Mouse (Mus musculus): Measurements from ENCODE around the gene Ide.

Gene Ide

DNA sequence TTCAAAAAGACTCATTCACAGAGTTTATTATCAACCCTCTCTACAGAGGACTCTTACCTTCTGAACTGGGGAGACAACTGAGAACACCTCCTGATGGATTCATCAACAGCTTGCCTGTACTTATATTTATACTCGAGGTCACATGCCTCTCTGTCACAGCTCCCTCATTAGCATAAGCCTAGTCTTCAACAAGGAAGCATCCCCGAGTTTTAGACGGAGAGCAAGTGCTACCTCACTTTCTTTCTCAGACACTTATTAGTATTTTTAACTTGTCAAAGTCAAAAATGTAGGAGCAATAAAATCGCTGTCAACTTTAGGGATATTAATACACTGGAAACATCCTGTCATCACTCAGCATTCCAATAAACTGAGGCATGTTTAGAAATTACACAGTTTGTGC lies at the start of gene Ide:
Ide (minus strand) TSS at position 101 of the 400 bp plus-strand sequence.
- DNase-seq (ENCODE audit: low spot score): no peak

DNA sequence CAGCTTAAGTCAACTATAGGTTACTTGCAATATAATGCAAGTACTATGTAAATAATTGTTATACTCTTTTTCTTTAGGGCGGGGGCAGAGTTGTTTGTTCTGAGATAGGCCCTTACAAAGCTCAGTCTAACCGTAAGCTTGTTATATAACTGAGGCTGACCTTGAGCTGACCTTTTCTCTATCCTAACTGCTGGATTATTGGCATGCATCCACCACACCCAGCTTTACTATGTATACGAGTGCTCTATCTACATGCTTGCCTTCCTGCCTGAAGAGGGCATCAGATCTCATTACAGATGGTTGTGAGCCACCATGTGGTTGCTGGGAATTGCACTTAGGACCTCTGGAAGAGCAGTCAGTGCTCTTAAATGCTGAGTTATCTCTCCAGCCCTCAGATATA lies 48.5 kb upstream of the Ide start:
- no peak for DNase-seq (ENCODE audit: low spot score)

DNA sequence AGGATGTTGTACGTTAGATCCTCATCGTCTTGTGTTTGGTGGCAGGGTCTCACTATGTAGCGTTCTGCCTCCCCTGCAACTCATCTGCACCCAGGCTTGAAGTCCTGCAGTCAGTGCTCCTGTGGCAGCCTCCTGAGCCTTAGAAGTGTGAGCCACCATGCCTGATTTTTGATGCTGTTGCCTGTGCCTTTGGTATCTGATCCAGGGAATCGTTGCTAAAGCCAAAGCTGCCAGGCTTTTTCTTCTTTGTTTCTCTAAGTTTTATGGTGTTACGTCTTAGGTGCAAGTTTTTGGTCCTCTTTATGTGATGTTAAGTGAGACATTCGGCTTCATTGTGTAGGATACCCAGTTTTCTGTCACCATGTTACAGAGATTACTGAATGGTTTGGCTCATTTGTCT lies 41.2 kb upstream of the Ide start:
- DNase-seq (ENCODE audit: low spot score): no peak

DNA sequence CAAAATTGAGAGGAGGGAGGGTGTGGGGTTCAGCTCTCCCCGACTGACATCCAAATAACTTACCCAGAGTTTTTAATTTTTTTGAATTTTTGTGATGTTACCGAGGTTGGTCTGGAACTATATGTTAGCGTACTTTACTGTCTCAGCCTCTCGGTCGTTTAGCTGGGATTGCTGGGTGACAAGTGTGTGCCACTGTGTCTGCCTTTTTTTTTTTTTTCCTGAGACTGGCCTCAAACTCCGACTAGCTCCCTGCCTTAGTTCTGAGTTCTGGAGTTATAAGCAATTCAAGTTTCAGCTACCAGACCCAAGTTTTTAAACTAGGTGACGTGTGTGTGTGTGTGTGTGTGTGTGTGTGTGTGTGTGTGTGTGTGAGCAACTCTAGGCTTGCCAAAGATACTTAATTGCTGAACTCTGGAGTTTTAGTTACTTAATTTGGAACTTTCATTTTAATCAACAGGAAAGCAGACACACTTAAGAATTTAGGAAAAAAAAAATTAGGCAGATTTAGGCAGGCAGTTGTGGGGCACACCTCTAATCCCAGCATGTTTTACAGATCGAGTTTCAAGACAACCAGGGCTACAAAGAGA lies 39.8 kb upstream of the Ide start:
- DNase-seq (ENCODE audit: low spot score): no peak

DNA sequence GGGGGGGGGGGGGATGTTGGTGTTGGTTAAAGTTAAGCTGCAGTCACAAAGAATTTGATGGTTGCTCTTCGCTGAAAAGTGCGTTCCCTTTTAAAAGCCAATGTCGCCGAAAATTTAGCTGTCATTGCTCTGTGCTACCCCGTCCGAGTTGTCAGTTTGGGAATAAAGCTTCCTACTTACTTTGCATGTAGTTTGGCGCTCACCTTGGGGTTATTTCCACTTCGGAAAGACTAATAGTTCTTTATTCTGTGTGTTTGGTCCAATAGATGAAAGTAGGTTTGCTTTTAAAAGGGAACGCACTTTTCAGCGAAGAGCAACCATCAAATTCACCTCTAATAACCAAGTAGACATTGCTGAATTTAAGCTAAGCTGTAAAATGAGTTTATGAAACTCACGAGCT lies 39.2 kb upstream of the Ide start:
- DNase-seq (ENCODE audit: low spot score): no peak

DNA sequence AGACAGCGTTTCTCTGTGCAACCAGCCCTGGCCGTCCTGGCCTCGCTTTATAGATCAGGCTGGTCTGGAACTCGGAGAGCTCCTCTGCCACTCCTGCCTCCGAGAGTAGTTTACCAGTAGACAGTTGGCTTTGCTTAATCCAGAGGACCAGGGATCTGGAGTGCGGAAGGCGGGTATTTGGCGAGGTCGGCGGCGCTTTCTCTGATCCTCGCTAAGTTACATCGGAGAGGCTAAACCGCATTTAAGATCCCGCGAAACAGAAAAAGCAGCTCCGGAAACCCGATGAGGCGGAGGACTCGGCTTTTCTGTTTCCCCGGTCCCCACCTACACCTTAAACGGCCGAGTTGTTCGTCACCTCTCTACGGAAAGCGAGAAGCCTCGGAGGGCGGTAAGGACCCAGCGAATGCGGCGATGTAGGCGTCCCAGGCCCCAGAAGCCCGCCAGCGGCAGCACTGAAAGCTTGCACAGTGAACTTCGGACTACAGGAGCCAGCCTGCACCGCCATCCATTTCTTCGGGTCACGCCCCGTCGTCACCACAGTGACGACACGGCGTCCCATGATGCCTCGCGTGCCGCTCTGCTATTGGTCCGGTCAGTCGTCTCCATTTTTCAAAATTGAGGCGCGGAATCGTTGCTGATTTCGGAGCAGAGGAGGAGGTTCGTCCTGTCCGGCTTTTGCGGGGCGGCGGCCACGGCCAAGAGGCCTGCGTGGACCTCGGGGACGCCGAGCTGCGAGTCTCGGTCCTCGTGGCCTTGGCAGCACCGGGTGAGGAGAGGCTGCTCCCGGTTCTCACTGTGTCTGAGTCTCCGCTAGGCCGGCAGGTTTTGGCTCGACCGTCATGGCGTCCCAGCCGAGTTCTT lies 38.3 kb upstream of the Ide start, which contains the start of gene Kif11:
Kif11 (plus strand) TSS at position 649 of the 861 bp plus-strand sequence.
- peak; percentile 98 for DNase-seq (ENCODE audit: low spot score)

DNA sequence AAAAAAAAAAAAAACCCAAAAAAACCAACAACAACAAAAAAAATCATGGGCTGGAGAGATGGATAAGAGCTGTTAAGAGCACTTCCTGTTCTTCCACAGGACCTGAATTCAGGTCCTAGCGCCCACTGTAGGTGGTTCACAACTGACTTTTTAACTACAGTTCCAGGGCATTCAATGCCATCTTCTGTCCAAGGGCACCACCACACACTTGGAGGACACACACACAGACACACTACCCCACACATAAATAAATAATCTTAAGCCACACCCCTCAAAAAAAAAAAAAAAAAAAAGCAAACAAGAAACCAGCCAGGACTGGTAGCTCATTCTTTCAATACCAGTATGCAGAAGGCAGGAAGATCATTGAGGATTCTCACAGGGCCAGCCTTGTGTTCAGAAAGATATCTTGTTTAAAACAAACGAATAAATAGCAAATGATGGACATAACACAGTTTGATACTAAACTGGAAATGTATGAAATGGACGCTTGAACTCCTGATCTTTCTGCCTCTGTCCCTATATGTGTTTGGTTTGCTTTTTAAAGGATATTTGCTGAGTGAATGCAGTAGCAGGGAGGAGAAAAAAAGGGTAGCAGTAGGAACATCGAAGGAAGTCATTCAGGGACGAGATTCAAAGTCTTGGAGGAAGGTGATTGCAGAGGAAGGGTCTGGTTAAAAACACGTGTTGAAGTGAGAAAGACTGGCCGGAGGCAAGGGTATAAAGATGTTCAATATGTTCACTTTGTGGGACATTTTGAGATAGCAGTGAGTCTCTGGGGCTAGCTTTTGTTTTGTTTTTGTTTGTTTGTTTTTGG lies 37.5 kb upstream of the Ide start:
- DNase-seq (ENCODE audit: low spot score): no peak

DNA sequence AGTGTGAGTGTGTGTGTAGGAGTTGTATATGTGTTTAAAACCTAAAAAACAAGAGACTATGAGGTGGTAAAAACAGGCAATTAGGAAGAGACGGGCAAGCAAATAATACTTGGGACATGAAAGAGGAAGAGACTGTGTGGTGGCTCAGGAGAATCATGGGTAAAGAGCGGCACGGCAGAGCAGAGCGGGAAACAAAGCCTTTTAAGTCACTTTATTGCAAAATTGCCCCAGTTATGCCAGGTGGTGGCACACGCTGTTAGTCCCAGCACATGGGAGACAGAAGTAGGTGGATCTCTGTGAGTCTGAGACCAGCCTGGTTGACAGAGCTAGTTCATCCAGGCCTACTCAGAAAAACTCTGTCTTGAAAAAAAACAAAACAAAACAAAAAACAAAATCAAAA lies 32.7 kb upstream of the Ide start:
- DNase-seq (ENCODE audit: low spot score): no peak

DNA sequence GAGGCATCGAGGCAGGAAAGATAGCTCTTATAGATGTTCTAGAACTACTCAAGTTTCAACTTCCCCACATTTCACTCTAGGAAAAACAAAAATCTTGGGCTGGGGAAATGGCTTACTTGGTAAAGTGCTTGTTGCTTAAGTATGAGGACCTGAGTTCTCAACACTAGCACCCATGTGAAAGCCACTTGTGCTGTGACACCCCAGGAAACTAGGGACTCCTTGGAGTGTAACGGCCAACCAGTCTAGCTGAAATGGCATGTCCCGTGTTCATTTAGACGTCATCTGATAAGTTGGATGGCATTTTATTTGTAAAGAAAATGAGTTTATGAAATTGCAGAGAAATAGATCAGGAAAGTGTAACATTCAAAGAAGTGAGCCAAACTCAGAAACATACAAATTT lies 32.3 kb upstream of the Ide start:
- no peak for DNase-seq (ENCODE audit: low spot score)

DNA sequence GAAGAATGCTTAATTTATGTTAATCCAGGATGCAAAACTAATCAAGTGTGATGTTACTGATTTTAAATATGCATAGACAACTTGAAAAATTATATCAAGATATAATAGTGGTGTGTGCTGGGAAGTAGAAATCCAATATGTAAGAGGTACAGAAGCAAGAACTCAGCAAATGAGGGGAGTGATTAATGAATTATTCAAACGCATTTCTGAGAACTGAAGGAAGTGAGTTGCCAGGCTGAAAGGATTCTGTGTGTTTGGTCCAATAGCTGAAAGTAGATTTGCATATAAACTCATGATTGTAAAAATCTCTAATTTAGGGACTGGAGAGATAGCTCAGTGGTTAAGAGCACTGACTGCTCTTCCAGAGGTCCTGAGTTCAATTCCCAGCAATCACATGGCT lies 31.3 kb upstream of the Ide start:
- DNase-seq (ENCODE audit: low spot score): no peak

DNA sequence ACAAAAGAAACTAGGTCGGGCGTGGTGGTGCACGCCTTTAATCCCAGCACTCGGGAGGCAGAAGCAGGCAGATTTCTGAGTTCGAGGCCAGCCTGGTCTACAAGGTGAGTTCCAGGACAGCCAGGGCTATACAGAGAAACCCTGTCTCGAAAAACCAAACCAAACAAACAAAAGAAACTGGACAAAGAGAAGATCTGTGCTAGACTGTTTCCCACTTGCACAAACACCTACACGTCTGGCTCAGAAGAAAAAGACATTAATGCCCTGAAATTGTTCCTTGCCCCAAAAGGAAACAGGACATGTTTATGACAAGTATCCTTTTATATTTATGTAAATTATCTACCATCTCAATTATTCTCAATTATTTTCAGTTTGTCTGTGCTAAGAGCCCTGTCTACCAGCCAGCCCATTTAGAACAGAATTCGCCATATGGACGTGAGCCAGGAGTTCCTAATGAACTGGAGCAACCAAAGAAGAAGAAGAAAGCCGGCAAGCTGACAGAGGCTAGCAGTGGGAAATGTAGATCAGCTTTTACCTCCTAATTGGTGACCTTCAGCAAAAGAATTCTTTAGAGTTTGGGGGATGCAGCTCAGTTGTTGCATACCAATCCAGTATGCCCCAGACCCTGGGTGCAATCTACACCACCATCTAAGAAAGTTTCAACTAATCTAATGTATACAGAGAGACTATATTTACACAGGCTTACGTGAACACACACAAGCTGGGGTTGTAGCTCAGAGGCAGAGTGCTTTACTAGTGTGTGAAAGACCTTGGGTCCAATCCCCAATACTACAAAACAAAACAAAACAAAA lies 25.7 kb upstream of the Ide start:
- no peak for DNase-seq (ENCODE audit: low spot score)

DNA sequence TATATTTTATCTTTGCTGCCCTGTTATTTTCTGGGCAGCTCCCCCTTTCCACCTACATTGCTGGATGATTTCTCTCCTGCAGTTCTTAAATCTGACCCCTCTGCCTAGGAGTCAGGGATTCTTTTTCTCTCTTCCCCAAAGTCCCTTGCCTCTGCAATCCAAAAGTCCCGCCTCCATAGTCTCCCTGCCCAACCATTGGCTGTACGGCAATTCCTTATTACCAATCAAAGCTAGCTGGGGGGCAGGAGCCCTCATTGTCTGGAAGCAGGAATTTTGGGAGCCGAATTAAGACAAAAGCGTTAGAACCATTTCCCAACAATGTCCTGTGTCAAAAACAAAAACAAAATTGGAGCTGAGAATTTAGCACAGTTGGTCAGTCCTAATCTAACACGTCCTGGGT lies 24.9 kb upstream of the Ide start:
- DNase-seq (ENCODE audit: low spot score): peak; percentile 21

DNA sequence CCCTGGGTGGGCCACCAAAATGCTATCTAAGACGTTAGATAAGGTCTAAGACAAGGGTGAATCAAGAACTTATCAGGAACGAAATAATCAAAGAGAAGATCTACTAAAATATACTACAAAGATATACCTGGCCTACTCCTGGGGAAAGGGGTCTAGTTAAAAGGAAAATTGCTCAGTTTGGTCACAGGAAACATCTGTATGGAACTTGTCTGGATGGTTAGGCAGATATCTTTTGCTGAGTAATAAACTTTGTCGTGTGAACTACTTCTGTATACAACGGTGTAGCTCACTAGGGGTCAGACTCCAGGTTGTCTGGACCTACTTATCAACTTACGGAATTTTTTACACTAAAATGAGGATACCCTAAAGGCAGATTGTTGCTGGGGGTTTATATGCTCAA lies 22.4 kb upstream of the Ide start:
- no peak for DNase-seq (ENCODE audit: low spot score)

DNA sequence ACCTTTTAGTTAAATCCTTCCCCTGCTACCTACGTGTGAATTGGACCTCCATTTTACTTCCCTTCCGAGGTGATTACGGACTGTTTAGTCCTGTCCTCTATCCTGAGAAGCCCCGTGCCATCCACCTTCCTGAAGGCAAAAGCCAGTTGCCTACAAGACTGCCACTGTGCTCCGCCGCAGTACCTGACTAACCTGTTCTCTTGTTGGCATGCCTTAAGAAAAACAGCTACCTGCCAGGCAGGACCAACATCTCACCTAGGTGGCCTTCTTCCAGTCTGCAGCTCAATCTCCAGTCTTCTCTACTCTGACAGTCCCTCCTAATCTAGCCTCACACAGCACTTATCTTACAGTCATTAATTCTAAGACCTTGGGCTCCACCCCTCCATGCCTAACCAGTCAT lies 15.7 kb upstream of the Ide start:
- DNase-seq (ENCODE audit: low spot score): no peak

DNA sequence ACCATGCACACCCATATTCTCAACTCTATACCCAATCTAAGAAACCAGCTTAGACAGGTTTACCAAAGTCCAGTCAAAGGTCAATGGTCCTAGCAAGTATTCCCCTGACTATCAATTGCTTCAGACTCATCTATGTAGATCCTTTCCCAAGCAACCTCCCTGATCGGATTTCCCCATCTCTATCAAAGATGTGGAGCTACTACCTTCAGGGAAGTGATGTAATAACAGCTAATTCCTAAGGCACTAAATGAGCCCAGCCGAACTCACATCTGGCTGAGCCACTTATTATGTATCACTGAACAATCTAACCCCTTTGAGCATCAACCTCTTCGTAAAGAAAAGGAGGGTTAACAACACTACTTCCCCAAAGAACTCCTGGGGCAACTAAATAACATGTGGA lies 15.1 kb upstream of the Ide start:
- no peak for DNase-seq (ENCODE audit: low spot score)

DNA sequence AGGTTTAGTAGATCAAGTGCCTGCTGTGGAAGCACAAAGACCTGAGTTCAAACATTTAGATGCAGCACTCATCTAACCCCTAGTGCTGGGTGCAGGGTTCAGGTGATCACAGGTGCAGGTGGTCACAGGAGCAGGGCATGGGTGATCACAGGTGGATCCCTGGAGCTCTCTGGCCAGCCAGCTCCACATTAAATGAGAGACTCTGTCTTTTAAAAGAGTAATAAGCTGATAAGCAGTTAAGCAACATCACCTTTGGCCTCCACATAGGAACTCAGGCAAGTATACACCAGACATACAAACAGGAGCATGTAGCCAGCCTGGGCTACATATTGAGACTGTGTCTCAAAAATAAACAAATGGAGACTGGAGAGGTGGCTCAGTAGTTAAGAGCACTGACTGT lies 11.3 kb upstream of the Ide start:
- no peak for DNase-seq (ENCODE audit: low spot score)

DNA sequence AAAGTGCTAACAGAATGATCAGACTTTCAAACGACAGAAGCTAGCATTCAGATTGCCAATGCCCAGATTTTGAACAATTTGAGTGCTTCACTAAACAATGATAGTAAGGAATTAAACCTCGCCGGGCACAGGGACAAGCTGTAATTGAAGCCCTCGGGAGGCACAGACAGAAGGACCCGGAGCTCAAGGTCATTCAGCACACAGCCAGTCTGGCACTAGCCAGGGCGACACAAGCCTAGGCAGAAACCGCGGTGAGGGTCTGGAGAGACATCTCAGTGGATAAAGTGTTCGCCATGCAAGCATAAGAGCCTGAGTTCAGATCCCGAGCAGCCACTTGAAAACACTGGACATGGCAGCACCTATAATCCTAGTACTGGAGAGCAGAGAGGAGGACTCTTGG lies 10.7 kb upstream of the Ide start:
- DNase-seq (ENCODE audit: low spot score): no peak

DNA sequence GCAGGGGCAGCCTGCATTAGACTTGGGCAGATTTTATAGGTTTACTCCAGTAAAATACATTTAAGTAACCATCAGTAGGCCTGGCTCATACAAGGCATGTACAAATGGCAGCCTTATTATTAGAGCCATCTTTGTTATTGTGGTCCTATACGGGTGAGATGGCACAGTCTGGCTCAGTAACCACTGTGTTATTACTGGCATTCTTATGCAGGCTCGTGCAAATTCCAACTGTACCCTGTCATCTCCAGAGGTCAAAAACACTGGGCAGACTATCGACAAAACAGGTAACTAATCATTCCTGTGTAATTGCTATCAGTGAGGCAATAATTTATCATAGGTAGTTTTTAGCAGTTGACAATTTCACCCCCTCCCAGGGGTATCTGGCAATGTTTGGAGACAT lies 8.6 kb upstream of the Ide start:
- no peak for DNase-seq (ENCODE audit: low spot score)

DNA sequence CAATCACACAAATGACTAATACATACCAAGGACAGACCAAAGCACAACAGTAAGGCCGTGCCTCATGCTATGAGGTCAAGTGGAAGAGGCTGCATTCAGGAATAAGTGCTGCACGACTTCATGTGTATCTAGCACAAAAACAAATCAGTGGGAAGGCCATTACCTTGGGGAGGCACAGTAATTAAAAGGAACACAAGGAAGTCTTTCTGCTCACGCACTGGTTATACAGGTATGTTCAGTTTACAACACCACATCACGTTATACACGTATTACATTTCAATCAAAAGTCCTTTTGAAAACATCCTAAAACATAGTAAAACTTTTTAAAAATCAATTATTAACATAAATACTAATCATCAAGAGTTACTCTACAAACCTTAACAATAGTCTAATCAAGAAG lies 6.2 kb upstream of the Ide start:
- no peak for DNase-seq (ENCODE audit: low spot score)

DNA sequence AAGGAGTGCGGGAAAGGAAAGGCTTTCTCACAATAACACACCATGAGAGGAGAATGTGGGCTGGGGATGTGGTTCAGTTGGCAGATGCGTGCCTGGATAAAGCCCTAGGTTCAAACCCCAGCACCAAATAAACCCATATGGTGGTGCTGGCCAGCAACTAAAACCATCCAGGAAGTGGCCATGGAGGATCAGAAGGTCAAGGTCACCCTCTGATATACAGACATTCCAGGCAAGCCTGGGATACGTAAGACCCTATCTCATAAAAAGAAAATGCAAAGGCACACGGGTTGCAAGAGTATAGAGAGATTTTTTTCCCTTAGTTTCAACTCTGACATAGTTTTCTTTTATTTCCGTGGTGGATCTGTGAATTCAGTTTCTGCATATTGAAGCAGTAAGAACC lies 3.3 kb upstream of the Ide start:
- no peak for DNase-seq (ENCODE audit: low spot score)

DNA sequence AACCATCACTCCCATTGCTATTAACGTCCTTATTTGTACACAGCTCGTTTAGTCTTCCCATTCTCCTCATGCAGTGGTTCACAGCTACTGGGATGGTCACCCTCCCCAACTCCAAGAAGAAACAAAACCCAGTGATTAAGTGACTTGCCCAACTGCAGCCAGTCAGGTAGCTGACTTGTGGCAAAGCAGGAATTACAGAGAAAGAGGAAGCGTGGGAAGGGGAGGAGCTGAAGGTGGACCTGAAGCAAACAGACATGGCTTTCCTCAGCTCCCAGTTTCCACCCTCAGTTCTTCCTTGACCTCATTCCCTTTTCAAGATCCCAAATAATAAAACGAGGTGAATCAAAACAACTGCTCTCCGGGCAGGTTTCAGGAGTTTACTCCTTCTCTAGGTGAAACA lies 2.8 kb upstream of the Ide start:
- DNase-seq (ENCODE audit: low spot score): no peak

DNA sequence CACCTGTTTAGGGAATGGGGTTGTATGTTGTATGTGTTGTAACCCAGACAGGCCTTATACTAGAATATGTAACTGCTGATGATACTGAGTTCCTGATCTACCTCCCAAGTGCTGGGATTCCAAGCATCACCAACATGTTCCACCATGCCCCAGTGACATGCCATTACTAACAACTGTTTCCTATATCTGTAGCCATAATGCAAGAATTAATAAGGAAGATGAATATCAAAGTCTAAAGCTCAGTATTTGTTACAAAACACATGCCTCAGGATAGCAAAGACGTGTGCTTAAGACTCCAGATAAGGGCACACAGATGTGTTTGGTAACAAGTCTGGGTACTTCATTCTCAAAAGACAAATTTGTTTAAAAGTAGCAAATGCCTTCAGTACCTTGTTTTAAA lies 2.3 kb downstream of the Ide start:
- DNase-seq (ENCODE audit: low spot score): no peak

All from embryo, embryonic 10 days (tissue).